Mouse (Mus musculus) cortical plate, adult 2 months (tissue): ENCODE data around the gene Arhgap22. TPM values are rescaled to one million over a fixed set of nuclear protein-coding genes. Genes with fewer than 3 reads are reported as not detected.
A peak's percentile ranks its signal among the peaks of the same experiment; 100 is the strongest.

Source experiments
- H3K27ac ChIP-seq: fragments of 200-500 bp; 2 replicates; pipeline ENCODE4 v1.5.1; 2012; ENCODE audit warnings: low read length, control low read depth, inconsistent platforms; ENCODE audit not compliant: insufficient read depth
- H3K4me1 ChIP-seq: fragments of 200-500 bp; 2 replicates; pipeline ENCODE4 v1.6.1; 2011; ENCODE audit warnings: low read length; ENCODE audit not compliant: control insufficient read depth, insufficient read depth
- H3K4me3 ChIP-seq: fragments of 200-500 bp; 2 replicates; pipeline ENCODE4 v1.5.1; 2011; ENCODE audit warnings: mild to moderate bottlenecking, low read length, control low read depth; ENCODE audit not compliant: insufficient read depth
- CTCF ChIP-seq: fragments of 200-500 bp; IDR thresholded peaks from 2 replicates; pipeline ENCODE4 v1.5.1; 2011; ENCODE audit warnings: mild to moderate bottlenecking, control low read depth, low read length; ENCODE audit not compliant: insufficient read depth; ENCODE audit errors: extremely low read depth
- POLR2A ChIP-seq: fragments of 200-500 bp; IDR thresholded peaks from 2 replicates; pipeline ENCODE4 v1.6.1; 2011; ENCODE audit warnings: mild to moderate bottlenecking, low read length, control low read depth; ENCODE audit not compliant: insufficient read depth; ENCODE audit errors: extremely low read depth
- polyA plus RNA-seq: library from polyadenylated mRNA; depleted of rRNA; stranded (reverse); fragments of >200 nt; gene quantifications from 2 replicates; pipeline ENCODE4 v1.2.3, GENCODE M21; 2012

Gene Arhgap22
- polyA plus RNA-seq, 1 experiment, result 9.1 TPM

GRCm38 (mm10) chr14:33296698-33297341, 83.0 kb downstream of the Arhgap22 start:
- no peak overlapping the region for H3K4me3 ChIP-seq
- H3K27ac ChIP-seq, result peak overlapping the region; percentile 43
- H3K4me1 ChIP-seq, result peaks cover 5% of the 10 kb centered on the region
- no peak for TF ChIP-seq CTCF
- no peak for TF ChIP-seq POLR2A

- Histone ChIP-seq H3K4me3 (no peak overlapping the region), H3K27ac (no peak overlapping the region), H3K4me1 (peaks cover 5% of the 10 kb centered on the region)
- TF ChIP-seq CTCF, result no peak
- TF ChIP-seq POLR2A, result no peak
Observed at GRCm38 (mm10) chr14:33300591-33300990, 86.8 kb downstream of the Arhgap22 start.

DNA sequence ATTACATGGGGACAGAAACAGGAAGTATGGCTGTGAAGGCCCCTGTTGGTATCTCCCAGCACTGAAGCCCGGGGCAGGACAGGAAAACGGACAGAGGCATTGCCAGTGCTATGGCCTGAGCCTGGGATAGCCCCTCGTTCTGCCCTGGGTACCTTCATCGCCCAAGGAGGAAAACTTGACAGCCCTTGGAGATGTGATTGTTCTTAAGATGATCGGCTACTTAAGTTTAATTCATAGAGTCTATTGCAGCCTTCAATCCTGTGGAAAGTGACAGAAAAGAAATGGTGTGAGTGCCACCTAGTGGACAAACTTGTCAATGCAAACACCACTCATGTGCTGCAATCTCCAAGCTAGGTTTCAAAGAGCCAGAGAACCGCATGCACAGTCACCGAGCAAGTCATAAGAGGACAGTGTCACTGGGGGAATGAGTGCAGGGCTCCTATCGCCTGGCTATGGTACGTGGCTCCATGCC, 89.6 kb downstream of the Arhgap22 start:
- TF ChIP-seq POLR2A (no peak), CTCF (peak; percentile 84)
- no peaks in the 10 kb centered on the region for H3K4me1 ChIP-seq
- H3K4me3 ChIP-seq, result no peak overlapping the region
- no peak overlapping the region for H3K27ac ChIP-seq

GRCm38 (mm10) chr14:33305645-33306281, 91.9 kb downstream of the Arhgap22 start:
- TF ChIP-seq POLR2A (no peak), CTCF (no peak)
- Histone ChIP-seq H3K4me1 (no peaks in the 10 kb centered on the region), H3K27ac (no peak overlapping the region), H3K4me3 (no peak overlapping the region)

- Histone ChIP-seq H3K4me3 (no peak overlapping the region), H3K4me1 (no peaks in the 10 kb centered on the region), H3K27ac (no peak overlapping the region)
- no peak for TF ChIP-seq POLR2A
- no peak for TF ChIP-seq CTCF
Observed at GRCm38 (mm10) chr14:33310719-33311118, 96.9 kb downstream of the Arhgap22 start.

- no peaks in the 10 kb centered on the region for H3K4me1 ChIP-seq
- no peak overlapping the region for H3K27ac ChIP-seq
- TF ChIP-seq CTCF, result no peak
- no peak for TF ChIP-seq POLR2A
- H3K4me3 ChIP-seq, result no peak overlapping the region
Observed at GRCm38 (mm10) chr14:33312309-33312708, 98.5 kb downstream of the Arhgap22 start.

DNA sequence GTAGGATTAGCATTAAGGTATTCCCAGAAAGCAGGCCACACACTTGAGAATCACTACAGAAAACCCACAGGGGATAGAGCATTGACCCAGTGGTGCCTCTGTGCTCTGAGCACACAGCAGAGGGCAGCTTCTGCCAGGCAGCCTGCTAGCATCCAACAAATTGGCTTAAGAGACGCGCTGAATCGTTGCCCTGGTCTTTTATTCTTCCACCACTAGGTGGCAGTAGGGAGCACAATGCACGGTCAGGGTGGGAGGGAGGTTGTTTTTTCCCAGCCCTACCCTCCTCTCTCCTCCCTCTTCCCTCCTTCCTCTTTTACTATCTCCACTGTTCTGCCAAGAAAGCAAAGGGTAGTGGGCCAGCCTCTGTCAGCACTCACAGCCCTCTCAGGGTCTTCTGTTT, 99.8 kb downstream of the Arhgap22 start:
- Histone ChIP-seq H3K4me1 (no peaks in the 10 kb centered on the region), H3K27ac (no peak overlapping the region), H3K4me3 (no peak overlapping the region)
- TF ChIP-seq POLR2A (no peak), CTCF (peak; percentile 97)

DNA sequence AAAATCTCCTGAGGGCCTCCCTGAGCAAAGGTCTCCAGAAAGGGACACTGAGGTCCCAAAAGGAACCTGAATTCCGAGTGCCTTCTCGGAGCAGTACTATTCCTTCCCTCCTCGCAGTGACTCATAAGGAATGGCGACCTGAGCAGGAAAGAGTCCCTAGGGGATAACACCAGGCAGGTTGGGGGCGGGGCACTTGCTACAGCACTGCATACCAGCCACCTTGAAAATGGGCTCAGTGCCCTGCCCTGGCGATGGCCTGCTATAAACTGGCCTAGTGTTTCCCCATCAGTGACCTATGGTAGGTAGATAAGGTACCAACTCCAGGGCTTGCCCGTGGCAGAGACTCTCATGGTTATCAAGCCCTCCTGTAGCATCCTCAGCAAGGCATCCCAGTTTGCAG, 100.3 kb downstream of the Arhgap22 start:
- TF ChIP-seq POLR2A (no peak), CTCF (no peak)
- H3K4me1 ChIP-seq, result no peaks in the 10 kb centered on the region
- no peak overlapping the region for H3K4me3 ChIP-seq
- H3K27ac ChIP-seq, result no peak overlapping the region

DNA sequence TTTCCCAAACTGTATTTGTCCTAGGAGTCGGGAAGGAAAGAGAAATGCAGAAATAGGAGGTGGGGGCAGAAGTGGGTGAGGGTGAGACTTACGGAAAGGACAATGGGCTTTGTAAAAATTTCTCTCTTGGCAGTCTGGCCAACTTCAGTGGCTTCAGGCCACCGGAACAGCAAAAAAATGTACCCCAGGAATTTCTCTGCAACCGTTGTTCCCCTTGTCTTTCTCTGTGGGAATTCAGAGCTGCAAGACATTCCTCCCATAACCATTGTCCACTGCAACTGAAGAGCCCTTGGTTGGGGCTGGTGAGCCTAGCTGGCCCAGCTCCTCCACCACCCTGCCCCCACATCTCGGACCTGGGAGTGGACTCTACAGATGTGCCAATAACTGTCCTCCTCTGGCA, 101.3 kb downstream of the Arhgap22 start:
- TF ChIP-seq CTCF, result no peak
- TF ChIP-seq POLR2A, result no peak
- H3K27ac ChIP-seq, result no peak overlapping the region
- H3K4me3 ChIP-seq, result no peak overlapping the region
- no peaks in the 10 kb centered on the region; the same call in 1 of the 2 replicates for H3K4me1 ChIP-seq

- Histone ChIP-seq H3K4me3 (no peak overlapping the region), H3K27ac (no peak overlapping the region), H3K4me1 (peaks cover 1% of the 10 kb centered on the region; the same call in 1 of the 2 replicates)
- TF ChIP-seq CTCF (peak; percentile 19; the same call in 1 of the 2 replicates), POLR2A (no peak)
Observed at GRCm38 (mm10) chr14:33315771-33316170, 101.9 kb downstream of the Arhgap22 start.
